Mouse (Mus musculus) lung, postnatal 4 days (tissue): ENCODE results near the gene Faap20.
"Not testable (repeated sequence)": the region's sequence is repeated elsewhere in the genome, so short reads cannot be mapped to it uniquely, and the experiment has no call there.

ENCODE experiments used
- DNase-seq, 2 experiments: peaks; one replicate each; pipeline ENCODE4 v3.0.0; 2021

Faap20 gene

GRCm38 (mm10) chr4:155248054-155248453 lies 1.5 kb upstream of the Faap20 start:
- DNase-seq, result not testable (repeated sequence)

DNA sequence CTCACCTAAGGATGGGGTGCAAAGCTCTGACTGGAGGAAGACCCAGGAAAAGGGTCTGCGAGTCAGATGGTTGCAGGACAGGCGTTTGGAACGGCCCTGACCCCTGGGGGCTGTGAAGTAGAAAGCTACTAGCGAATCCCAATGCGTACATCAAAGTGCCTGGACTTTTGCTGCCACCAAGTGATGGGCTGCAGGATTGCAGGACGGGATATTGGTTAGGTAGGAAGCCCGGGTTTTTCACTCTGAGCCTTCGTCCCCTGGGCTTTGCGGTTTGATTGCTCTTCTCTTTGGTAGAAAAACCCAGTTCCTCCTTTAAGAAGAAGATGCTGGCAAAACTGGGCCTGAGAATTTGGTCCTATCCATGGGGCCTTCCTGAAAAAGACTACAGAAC lies 350 bp upstream of the Faap20 start:
- DNase-seq, result peak; percentile 93 to 97

GRCm38 (mm10) chr4:155250361-155251117 lies 937 bp downstream of the Faap20 start:
- DNase-seq, result peak; percentile 36 to 37

DNA sequence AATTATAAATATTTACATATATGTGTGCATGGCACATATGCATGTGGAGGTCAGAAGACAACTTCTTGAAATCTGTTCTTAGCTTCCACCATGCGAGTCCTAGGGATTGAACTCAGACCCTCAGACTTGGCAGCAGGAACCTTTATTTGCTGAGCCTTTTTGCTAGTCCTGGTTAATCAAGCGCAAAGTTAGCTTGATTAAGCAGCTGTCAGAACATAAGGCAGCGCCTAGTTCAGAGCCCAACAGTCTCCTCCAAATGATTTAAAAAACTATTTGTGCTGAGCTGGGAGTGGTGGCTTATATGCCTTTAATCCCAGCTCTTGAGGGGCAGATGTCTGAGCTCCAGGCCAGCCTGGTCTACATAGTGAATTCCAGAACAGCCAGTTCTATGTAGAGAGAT lies 1.5 kb downstream of the Faap20 start:
- DNase-seq, result no peak

GRCm38 (mm10) chr4:155252253-155252652 lies 2.7 kb downstream of the Faap20 start:
- DNase-seq, result no peak

GRCm38 (mm10) chr4:155264521-155265321 lies 15.1 kb downstream of the Faap20 start:
- no peak for DNase-seq

- DNase-seq, result no peak
Observed at GRCm38 (mm10) chr4:155267047-155267543, 17.5 kb downstream of the Faap20 start.

GRCm38 (mm10) chr4:155267639-155268175 lies 18.1 kb downstream of the Faap20 start:
- DNase-seq, result peak; percentile 54 to 84

- DNase-seq, result peak; percentile 75 to 76
Observed at GRCm38 (mm10) chr4:155268382-155268781, 18.8 kb downstream of the Faap20 start.

GRCm38 (mm10) chr4:155274451-155274850 lies 24.8 kb downstream of the Faap20 start:
- no peak for DNase-seq

DNA sequence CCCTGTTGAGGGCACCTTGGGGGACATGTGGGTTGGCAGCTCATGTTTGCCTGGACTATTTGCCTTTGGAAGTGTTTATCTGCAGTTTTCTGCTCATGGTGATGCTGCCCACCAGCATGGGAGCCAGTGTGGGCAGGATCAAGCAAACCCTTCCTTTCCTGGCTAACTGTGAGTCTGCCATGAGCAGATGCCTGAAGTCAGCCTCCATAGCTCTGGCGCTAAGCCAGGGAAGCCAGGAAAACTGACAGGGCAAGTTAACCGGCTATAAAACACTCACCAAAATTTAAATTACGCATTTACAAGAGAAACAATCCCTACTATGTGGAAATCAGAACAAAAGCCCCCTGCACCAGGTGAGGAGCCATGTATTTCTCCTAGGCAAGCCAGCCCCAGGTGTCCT lies 25.2 kb downstream of the Faap20 start:
- no peak for DNase-seq

- DNase-seq, result no peak
Observed at GRCm38 (mm10) chr4:155277963-155278362, 28.4 kb downstream of the Faap20 start.

DNA sequence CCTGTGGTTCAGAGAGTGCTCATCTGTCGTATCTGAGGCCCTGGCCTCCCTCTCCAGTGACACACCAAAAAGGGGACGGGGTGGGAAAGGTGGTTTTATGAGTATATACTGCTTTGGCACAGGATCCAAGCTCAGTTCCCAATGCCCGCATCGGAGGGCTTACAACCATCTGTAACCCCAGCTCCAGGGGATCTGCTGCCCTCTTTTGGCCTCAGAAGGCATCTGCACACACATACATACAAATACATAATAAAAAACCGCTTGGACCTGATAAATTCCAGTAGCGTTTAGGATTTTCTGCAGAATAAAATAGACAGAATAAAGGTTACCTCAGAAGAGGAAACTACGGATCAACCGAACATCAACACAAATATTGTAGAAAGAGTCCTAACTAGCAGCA lies 29.5 kb downstream of the Faap20 start:
- no peak for DNase-seq

DNA sequence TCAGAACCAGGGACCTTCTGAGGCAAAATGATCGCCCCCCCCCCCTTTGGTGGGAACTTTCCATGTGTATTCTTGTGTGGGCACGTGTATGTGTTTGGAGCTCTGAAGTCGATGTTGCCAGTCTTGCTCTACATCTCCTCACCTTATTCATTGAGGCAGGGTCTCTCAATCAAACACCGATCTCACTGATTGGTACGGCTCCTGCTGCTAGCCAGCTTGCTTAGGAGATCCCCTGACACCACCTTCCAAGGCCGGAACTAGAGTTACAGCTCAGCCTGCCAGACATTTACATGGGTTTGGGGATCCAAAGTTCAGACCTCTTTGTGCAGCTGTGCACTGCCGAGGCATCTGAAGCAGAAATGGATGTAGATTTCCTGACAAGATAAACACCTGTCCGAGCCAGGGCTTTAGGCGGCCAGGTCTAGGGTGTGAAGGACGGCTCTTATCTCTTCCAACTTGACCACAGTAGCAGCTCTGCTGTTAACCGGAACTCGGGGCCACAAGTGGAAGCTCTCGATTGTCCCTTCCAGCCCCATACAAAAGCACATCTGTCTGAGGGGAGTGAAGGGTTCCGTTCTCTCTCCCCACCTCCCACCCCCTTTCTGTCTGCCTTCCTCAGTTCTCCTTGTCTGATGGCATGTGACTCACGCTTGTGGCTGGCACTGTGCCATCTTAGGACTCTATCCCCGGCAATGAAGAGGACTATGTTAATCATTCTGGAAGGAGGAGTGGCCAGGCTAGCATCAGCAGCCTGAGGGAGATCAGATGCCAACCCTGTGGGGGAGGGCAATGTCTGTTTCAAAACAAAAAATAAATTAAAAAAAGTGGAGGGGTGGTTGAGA lies 30.5 kb downstream of the Faap20 start:
- DNase-seq, result no peak

- DNase-seq, result no peak
Observed at GRCm38 (mm10) chr4:155280768-155281121, 31.1 kb downstream of the Faap20 start.

- DNase-seq, result no peak
Observed at GRCm38 (mm10) chr4:155281227-155281626, 31.6 kb downstream of the Faap20 start.

GRCm38 (mm10) chr4:155281652-155282051 lies 32.0 kb downstream of the Faap20 start:
- no peak for DNase-seq

GRCm38 (mm10) chr4:155282231-155282630 lies 32.6 kb downstream of the Faap20 start:
- DNase-seq, result no peak

GRCm38 (mm10) chr4:155283001-155283503 lies 33.5 kb downstream of the Faap20 start:
- peak; percentile 37 to 54 for DNase-seq

DNA sequence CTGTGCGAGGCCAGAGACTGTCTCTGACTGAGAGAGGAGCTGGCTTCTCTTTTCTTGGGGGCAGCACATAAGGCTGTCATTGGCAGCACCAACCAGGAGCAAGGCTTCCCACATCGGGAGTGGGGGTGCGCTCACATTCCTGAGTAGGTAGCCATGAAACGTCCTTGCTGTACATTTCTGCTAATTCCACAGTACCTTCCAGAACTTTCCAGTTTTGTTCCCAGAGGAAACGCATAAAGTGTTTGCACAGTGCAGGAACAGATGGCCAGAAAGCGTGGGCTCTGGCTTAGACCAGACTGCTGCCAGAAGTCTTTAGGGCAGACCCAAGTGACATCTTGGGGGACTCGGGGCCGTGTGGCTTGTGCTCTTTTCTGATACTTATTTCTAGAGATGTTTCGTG lies 34.0 kb downstream of the Faap20 start:
- no peak for DNase-seq

GRCm38 (mm10) chr4:155284521-155285379 lies 35.1 kb downstream of the Faap20 start:
- no peak for DNase-seq

- DNase-seq, result no peak
Observed at GRCm38 (mm10) chr4:155286090-155286489, 36.5 kb downstream of the Faap20 start.
